Mouse (Mus musculus) brain, embryonic 14.5 days (tissue): Measurements from ENCODE around the gene Cotl1. TPM values are rescaled to one million over a fixed set of nuclear protein-coding genes. Genes with fewer than 3 reads are reported as not detected.

Experiments
- DNase-seq: peaks from one replicate; pipeline ENCODE4 v3.0.0-alpha.2; 2011; ENCODE audit warnings: low read depth
- CTCF ChIP-seq: fragments of 200-500 bp; IDR thresholded peaks from 2 replicates; pipeline ENCODE4 v1.5.1; 2012; ENCODE audit warnings: inconsistent platforms, mild to moderate bottlenecking, moderate library complexity, borderline replicate concordance; ENCODE audit not compliant: insufficient read depth, insufficient read length; ENCODE audit errors: extremely low read depth
- POLR2A ChIP-seq: fragments of 200-500 bp; IDR thresholded peaks from 2 replicates; pipeline ENCODE4 v1.6.1; 2012; ENCODE audit warnings: mild to moderate bottlenecking, inconsistent platforms, borderline replicate concordance; ENCODE audit not compliant: poor library complexity, insufficient read depth, insufficient read length, severe bottlenecking; ENCODE audit errors: extremely low read depth
- polyA plus RNA-seq: library from polyadenylated mRNA; depleted of rRNA; stranded (reverse); fragments of >200 nt; gene quantifications from 2 replicates; pipeline ENCODE4 v1.2.3, GENCODE M21; 2012; rRNA removed

Gene Cotl1
- 273 and 336 TPM in 2 replicates for polyA plus RNA-seq

GRCm38 (mm10) chr8:119840275-119840808 lies at the start of gene Cotl1:
Gene Cotl1, minus strand, starts transcription at chr8:119840544.
- no peak for TF ChIP-seq CTCF
- peak; percentile 86; the same call in 1 of the 2 replicates for TF ChIP-seq POLR2A

DNA sequence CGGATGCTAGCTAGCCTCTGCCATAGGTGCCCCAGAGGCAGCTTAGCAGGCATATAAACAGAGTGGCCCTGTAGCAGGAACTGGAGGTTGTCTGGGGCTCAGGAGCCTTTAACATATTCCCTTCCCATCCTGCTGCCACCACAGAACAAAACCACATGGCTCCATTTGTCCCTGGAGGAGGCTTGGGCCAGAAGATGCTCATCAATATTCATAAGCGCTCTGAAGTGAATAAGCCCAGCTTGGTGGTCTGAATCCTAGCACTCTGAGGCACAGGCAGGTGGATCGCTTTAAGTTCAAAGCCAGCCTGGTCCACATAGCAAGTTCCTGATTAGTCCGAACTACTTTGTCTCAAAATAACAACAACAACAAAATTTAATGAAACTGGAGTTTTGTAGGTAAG lies 47.7 kb upstream of the Cotl1 start:
- TF ChIP-seq CTCF (no peak), POLR2A (no peak)
- DNase-seq: peak; percentile 71

More at GRCm38 (mm10) chr8:119840275-119840808, at the start of gene Cotl1:
- DNase-seq: peak; percentile 99

GRCm38 (mm10) chr8:119887130-119887529 lies 46.8 kb upstream of the Cotl1 start:
- no peak for DNase-seq
- TF ChIP-seq CTCF: peak; percentile 64
- no peak for TF ChIP-seq POLR2A

DNA sequence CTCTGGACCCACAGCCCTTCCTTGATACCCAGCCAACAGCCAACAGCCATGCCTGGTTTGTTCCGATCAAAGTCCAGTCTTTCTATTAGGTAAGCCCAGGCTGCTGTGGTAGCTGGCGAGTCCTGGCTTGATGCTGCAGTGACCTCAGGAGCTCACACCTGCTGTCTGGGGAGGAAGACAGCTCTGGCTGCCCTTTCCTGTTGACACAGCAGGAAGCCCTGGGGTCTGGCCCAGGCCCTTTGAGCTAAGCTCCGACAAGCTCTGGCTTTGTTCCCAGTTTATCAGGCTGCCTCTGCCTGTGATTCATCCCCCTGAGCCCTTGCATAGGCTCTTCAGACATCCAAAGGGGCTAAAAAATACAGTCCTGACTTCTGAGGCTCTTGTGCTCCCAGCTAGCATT lies 45.3 kb upstream of the Cotl1 start:
- TF ChIP-seq CTCF (no peak), POLR2A (no peak)
- DNase-seq: peak; percentile 80

DNA sequence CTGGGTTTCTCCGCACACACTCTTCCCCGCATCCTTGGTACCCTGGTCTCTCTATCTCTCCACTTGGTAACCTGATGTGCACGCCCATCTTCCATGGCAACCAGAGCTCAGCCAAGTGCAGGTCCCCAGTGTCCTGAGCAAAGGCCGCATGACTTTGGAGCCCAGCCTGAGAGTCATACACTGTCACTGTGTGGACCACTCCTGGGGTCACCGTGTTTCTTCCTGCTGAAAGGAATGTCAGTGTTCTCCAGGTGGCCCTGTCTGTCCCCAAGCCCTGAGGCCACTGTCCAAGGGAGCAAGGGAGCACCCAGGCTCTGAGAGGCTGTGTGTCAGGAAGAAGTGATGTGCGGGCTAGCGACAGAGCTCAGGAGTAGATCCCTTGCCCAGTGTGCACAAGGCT lies 42.9 kb upstream of the Cotl1 start:
- no peak for DNase-seq
- TF ChIP-seq POLR2A: no peak
- no peak for TF ChIP-seq CTCF

DNA sequence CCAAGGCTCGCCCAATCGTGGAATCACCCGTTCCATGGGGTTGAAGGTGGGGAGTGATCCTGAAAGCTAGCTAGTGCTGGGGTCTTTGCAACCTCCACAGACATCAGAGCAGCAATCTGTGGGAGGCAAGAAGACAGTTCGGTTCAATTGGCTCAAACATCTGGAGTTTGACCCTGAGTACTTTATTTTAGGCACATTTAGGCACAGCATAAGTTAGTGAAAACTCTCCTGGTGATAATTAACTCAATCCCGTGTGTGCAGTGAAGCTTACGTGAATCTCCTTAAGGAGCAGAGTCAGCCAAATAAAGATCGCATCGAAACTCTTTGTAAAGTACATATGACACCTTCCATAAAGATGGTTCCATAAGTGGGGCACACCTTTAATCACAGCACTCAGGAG lies 41.6 kb upstream of the Cotl1 start:
- no peak for DNase-seq
- no peak for TF ChIP-seq POLR2A
- no peak for TF ChIP-seq CTCF

GRCm38 (mm10) chr8:119881301-119881700 lies 41.0 kb upstream of the Cotl1 start:
- no peak for DNase-seq
- TF ChIP-seq POLR2A (no peak), CTCF (no peak)

GRCm38 (mm10) chr8:119873181-119873580 lies 32.8 kb upstream of the Cotl1 start:
- TF ChIP-seq CTCF: no peak
- TF ChIP-seq POLR2A: no peak
- no peak for DNase-seq

DNA sequence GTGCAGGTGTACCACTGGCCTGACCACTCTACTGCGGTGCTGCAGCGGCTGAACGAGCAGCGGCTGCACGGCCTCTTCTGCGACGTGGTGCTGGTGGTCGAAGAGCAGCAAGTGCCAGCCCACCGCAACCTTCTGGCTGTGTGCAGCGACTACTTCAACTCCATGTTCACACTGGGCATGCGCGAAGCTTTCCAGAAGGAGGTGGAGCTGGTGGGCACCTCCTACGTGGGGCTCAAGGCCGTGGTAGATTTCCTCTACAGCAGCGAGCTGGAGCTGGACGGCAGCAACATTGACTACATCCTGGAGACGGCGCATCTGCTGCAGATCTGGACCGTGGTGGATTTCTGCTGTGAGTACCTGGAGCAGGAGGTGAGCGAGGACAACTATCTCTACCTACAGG lies 29.3 kb upstream of the Cotl1 start:
- DNase-seq: no peak
- TF ChIP-seq CTCF (no peak), POLR2A (no peak)

- peak; percentile 32 for DNase-seq
- TF ChIP-seq POLR2A: no peak
- TF ChIP-seq CTCF: no peak
Measured at GRCm38 (mm10) chr8:119862749-119863148, 22.4 kb upstream of the Cotl1 start.

DNA sequence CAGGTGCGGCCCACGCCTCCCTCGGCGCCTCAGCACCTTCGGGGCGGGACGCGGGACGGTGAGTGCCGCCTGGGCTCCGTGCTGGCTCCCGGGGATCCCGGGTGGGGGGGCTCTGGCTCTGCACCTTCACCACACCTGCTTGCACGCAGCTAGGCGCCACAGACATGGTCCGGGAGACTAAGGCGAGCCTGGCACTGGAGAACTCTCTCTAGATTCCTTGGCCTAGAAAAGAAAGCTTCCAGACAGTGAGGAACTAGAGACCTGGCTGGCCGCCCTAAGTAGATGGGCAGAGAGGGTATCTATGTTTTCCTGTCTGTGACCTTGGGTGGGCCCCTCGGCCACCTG lies 22.0 kb upstream of the Cotl1 start:
- TF ChIP-seq CTCF (no peak), POLR2A (no peak)
- no peak for DNase-seq

DNA sequence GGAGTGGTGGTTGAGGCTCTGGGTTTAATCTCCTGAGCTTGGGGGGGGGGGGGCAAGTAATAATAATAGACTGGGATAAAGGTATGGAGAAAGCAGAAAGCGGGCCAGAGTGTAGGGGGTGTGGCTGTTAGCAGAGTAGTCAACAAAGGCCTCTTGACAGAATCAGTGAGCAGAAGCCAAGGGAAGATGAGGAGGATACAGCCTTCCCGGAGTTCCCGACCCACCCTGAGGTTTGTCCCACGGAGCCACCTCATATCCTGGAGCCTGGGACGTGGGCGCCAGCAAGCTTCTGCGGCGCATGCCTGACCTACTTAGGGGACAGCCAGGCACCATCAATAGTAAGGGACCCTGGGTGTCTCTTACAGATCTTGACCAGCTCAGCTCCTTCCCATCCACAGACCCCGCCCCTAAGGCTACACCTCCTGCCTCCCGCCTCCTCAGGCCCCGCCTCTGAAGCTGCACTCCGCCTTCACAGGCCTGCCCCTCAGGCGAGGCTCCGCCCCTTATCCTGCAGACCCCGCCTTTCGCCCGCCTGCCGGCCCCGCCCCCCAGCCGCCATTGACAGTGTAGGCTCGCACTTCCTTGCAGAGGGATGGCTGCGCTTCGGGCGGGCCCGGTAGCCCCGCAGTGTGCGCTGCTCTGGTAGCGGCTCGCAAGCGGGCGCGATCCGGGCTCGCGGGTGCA lies 21.5 kb upstream of the Cotl1 start, which contains the start of gene Klhl36:
TSS of gene Klhl36 (plus strand) at position 561 of the 684 bp plus-strand sequence.
- TF ChIP-seq CTCF (no peak), POLR2A (peak; percentile 56)
- peak; percentile 97 for DNase-seq
